ENCODE assay signal across 17 mouse cellular contexts in the genomic region with DNA sequence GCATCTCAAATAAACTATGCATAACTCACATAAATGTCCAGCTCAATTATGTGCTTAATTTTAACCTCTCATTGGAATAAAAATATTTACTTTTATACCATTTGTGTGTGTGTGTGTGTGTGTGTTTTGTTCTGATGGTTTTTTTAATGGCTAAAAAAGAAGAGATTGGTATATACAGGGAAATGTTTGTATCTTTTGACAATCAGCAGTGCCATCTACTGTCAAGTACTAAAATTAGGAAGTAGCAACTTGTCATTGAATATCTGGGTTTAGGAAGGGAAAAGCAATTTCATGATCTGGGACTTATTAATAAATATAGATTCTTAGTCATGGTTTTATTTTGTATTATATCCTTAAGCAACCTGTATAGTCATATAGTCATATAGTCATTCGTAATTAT. TPM values are rescaled to one million over a fixed set of nuclear protein-coding genes. Genes with fewer than 3 reads are reported as not detected.
DNase-seq lines count a peak whose midpoint lies in the region; ATAC-seq and TF ChIP-seq lines count a peak whose summit lies in the region.
"Had no signal": no experiment of that assay in that cellular context is flagged by ENCODE, and none has a peak within 500 bp of the region (broad histone marks: within the 10 kb centered on the region; RNA-seq: fewer than 3 reads in every experiment).

No protein-coding gene starts in this region.

- H3K9me3 ChIP-seq in hindbrain, embryonic 14.5 days (ENCODE audit: control insufficient read depth, low read length): no peaks in the 10 kb centered on the region
- H3K9me3 ChIP-seq in hindbrain, embryonic 12.5 days (replicated peaks): no peaks in the 10 kb centered on the region
- H3K9me3 ChIP-seq in lung, postnatal 0 days (ENCODE audit: low read length): no peaks in the 10 kb centered on the region
- H3K9me3 ChIP-seq: embryonic facial prominence, embryonic 15.5 days; liver, embryonic 15.5 days; midbrain, embryonic 13.5 days had no signal

- intact Hi-C loops in heart, postnatal 36 days (cut with DNase I): loop anchor here (5.0 kb wide), 2 partner anchors 191 to 216 kb away; no protein-coding TSS in a partner anchor

- TF ChIP-seq CTCF in lung, postnatal 0 days (IDR thresholded peaks at IDR 0.05): peak; percentile 64
- no peak for TF ChIP-seq CTCF in lung, adult 2 months (IDR thresholded peaks at IDR 0.05; ENCODE audit: insufficient read depth, low read length)
- TF ChIP-seq CTCF in Patski (IDR thresholded peaks at IDR 0.05): peak; percentile 26

- CTCF ChIA-PET in Patski (lab: Charles Lee): interaction anchor here (0.7 to 3.3 kb wide), 6 partner anchors 10 to 456 kb away, joined by 3 to 16 read pairs (median 4); no protein-coding TSS in a partner anchor

- H3K27me3 ChIP-seq in hindbrain, embryonic 14.5 days (ENCODE audit: control insufficient read depth, insufficient read depth, low read length): no peaks in the 10 kb centered on the region
- no peaks in the 10 kb centered on the region for H3K27me3 ChIP-seq in hindbrain, embryonic 12.5 days
- no peaks in the 10 kb centered on the region for H3K27me3 ChIP-seq in lung, postnatal 0 days (replicated peaks; ENCODE audit: insufficient read depth, low read length)
- H3K27me3 ChIP-seq in Patski: no peaks in the 10 kb centered on the region
- H3K27me3 ChIP-seq: embryonic facial prominence, embryonic 15.5 days; liver, embryonic 15.5 days; midbrain, embryonic 13.5 days had no signal

- TF ChIP-seq EP300 in lung, postnatal 0 days (IDR thresholded peaks at IDR 0.05): no peak

- in situ Hi-C loops in Patski (cut with MboI; ENCODE audit: low pct_unique_long_range_greater_than_20kb): no loop called here

- DNase-seq in hindbrain, embryonic 14.5 days (ENCODE audit: low spot score): peak; percentile 67
- DNase-seq in lung, postnatal 0 days (ENCODE audit: low spot score): peak; percentile 79
- DNase-seq in lung, adult 2 months: no peak
- no peak for DNase-seq in Patski (ENCODE audit: low read depth, low spot score)
- peak; percentile 54 for DNase-seq in retina, embryonic 14.5 days (ENCODE audit: low spot score)
- no peak for DNase-seq in cerebellum, postnatal 25 days
- no peak for DNase-seq in heart, postnatal 36 days
- DNase-seq: adrenal gland, postnatal 10 days; cerebellum, adult 11-12 months; gastrocnemius, postnatal 10 days; kidney, adult 8-10 months; layer of hippocampus, postnatal 36 days; right cerebral cortex, postnatal 25 days had no signal

- no peak overlapping the region for H3K4me3 ChIP-seq in hindbrain, embryonic 14.5 days (replicated peaks; ENCODE audit: low read length)
- H3K4me3 ChIP-seq in hindbrain, embryonic 12.5 days: no peak overlapping the region
- H3K4me3 ChIP-seq in lung, postnatal 0 days (ENCODE audit: low read depth, low read length): no peak overlapping the region
- H3K4me3 ChIP-seq in lung, adult 2 months (replicated peaks; ENCODE audit: extremely low read depth, low read depth, low read length): no peak overlapping the region
- H3K4me3 ChIP-seq: embryonic facial prominence, embryonic 15.5 days; liver, embryonic 15.5 days; midbrain, embryonic 13.5 days had no signal

- H3K4me2 ChIP-seq in hindbrain, embryonic 14.5 days (replicated peaks): no peak overlapping the region
- no peak overlapping the region for H3K4me2 ChIP-seq in hindbrain, embryonic 12.5 days (replicated peaks)
- no peak overlapping the region for H3K4me2 ChIP-seq in lung, postnatal 0 days (replicated peaks; ENCODE audit: low read depth, low read length)
- H3K4me2 ChIP-seq: embryonic facial prominence, embryonic 15.5 days; liver, embryonic 15.5 days; midbrain, embryonic 13.5 days had no signal

- no peak for TF ChIP-seq POLR2A in lung, adult 2 months (IDR thresholded peaks at IDR 0.05; ENCODE audit: borderline replicate concordance, extremely low read depth, low read depth, low read length)

- no peak for ATAC-seq in hindbrain, embryonic 14.5 days (ENCODE audit: low FRiP score)
- no peak for ATAC-seq in hindbrain, embryonic 12.5 days (ENCODE audit: low FRiP score)
- no peak for ATAC-seq in lung, postnatal 0 days
- ATAC-seq in Patski: no peak
- ATAC-seq: midbrain, embryonic 13.5 days had no signal

- no peaks in the 10 kb centered on the region for H3K4me1 ChIP-seq in hindbrain, embryonic 14.5 days (replicated peaks; ENCODE audit: control insufficient read depth, insufficient read depth, low read length)
- no peaks in the 10 kb centered on the region for H3K4me1 ChIP-seq in hindbrain, embryonic 12.5 days
- H3K4me1 ChIP-seq in lung, postnatal 0 days (ENCODE audit: insufficient read depth, low read depth, low read length): peaks cover 4% of the 10 kb centered on the region; the same call in 1 of the 2 replicates
- H3K4me1 ChIP-seq in lung, adult 2 months (ENCODE audit: control insufficient read depth, insufficient read depth, low read length): peaks cover 9% of the 10 kb centered on the region
- H3K4me1 ChIP-seq: liver, embryonic 15.5 days; midbrain, embryonic 13.5 days had no signal

- WGBS in hindbrain, embryonic 14.5 days: 92% methylated on average over 1 of the region's 1 CpGs
- WGBS in hindbrain, embryonic 12.5 days: 86% methylated on average over 1 of the region's 1 CpGs
- 76% methylated on average over 1 of the region's 1 CpGs for WGBS in lung, postnatal 0 days
- 88% methylated on average over 1 of the region's 1 CpGs for WGBS in lung, adult 2 months

- POLR2A ChIA-PET in Patski (lab: Charles Lee): interaction anchor here (0.6 to 0.7 kb wide), 2 partner anchors 107 to 425 kb away, joined by 3 to 4 read pairs; no protein-coding TSS in a partner anchor

- no peak overlapping the region for H3K9ac ChIP-seq in hindbrain, embryonic 14.5 days
- H3K9ac ChIP-seq in hindbrain, embryonic 12.5 days: no peak overlapping the region
- H3K9ac ChIP-seq in lung, postnatal 0 days (replicated peaks; ENCODE audit: low read depth): no peak overlapping the region
- H3K9ac ChIP-seq: embryonic facial prominence, embryonic 15.5 days; liver, embryonic 15.5 days; midbrain, embryonic 13.5 days had no signal

- H3K27ac ChIP-seq in hindbrain, embryonic 14.5 days: no peak overlapping the region
- no peak overlapping the region for H3K27ac ChIP-seq in hindbrain, embryonic 12.5 days
- H3K27ac ChIP-seq in lung, postnatal 0 days (ENCODE audit: low read length): no peak overlapping the region
- H3K27ac ChIP-seq: embryonic facial prominence, embryonic 15.5 days; liver, embryonic 15.5 days; midbrain, embryonic 13.5 days had no signal

- H3K36me3 ChIP-seq in hindbrain, embryonic 14.5 days (replicated peaks; ENCODE audit: control insufficient read depth, insufficient read depth): no peaks in the 10 kb centered on the region
- H3K36me3 ChIP-seq in hindbrain, embryonic 12.5 days: no peaks in the 10 kb centered on the region
- no peaks in the 10 kb centered on the region for H3K36me3 ChIP-seq in lung, postnatal 0 days (ENCODE audit: insufficient read depth, low read length)
- H3K36me3 ChIP-seq: embryonic facial prominence, embryonic 15.5 days; liver, embryonic 15.5 days; midbrain, embryonic 13.5 days had no signal

RNA-seq across cellular contexts. Expression of gene Rmdn2, which starts 43.3 kb away (rescaled TPM):
- 8.7 and 13.4 TPM in 2 replicates for polyA plus RNA-seq in hindbrain, embryonic 14.5 days (2014; fragmentation: Nextera tagmentation; extraction: Ambion mirVana)
- 7.5 and 10.5 TPM in 2 replicates for polyA plus RNA-seq in hindbrain, embryonic 12.5 days (2016; fragmentation: Nextera tagmentation; extraction: Ambion mirVana)
- polyA plus RNA-seq in lung, postnatal 0 days (2015; fragmentation: Nextera tagmentation; extraction: Ambion mirVana): 38.7 and 58.1 TPM in 2 replicates
- polyA plus RNA-seq in lung, adult 2 months (2012; rRNA removed): 4.9 and 6.4 TPM in 2 replicates
- 15.1 TPM for polyA plus RNA-seq in Patski (2021)
- total RNA-seq in heart, postnatal 36 days (2021): 10 to 100 TPM; 10.2 to 11.2 TPM

Comparison
In these comparisons a context has a peak if more than half of its experiments do, and no peak if none do; other contexts are left out.
1. DNase-seq: peak in hindbrain, embryonic 14.5 days (single experiment), lung, postnatal 0 days (single experiment) and retina, embryonic 14.5 days (single experiment); none in lung, adult 2 months (single experiment), Patski (single experiment), cerebellum, postnatal 25 days (0 of 2) and heart, postnatal 36 days (0 of 2).